Mouse (Mus musculus) CH12.LX (cell line): Measurements from ENCODE around the gene Ctnnd2. TPM values are rescaled to one million over a fixed set of nuclear protein-coding genes. Genes with fewer than 3 reads are reported as not detected.

Experiments used
- DNase-seq: peaks from one replicate; pipeline ENCODE4 v3.0.0-alpha.2; 2013; ENCODE audit errors: extremely low read depth
- H3K27ac ChIP-seq: 2 replicates; pipeline ENCODE4 v1.5.1; 2012; ENCODE audit warnings: low read depth, mild to moderate bottlenecking, control low read depth, moderate library complexity; ENCODE audit not compliant: insufficient read depth
- H3K27me3 ChIP-seq: replicated peaks from 2 replicates; pipeline ENCODE3; 2012; ENCODE audit warnings: inconsistent platforms
- H3K36me3 ChIP-seq, 2 experiments: replicated peaks in 1 of 2; 2 replicates each; pipeline versions ENCODE3 to v1.6.1; 2012; ENCODE audit warnings: inconsistent platforms in 1 of 2, low read length in 1 of 2, mild to moderate bottlenecking in 1 of 2, mixed read lengths in 1 of 2, moderate library complexity in 1 of 2; ENCODE audit not compliant: control insufficient read depth in 1 of 2, insufficient read depth in 1 of 2
- H3K4me1 ChIP-seq, 2 experiments: 2 replicates each; pipeline ENCODE4 v1.6.1; 2012; ENCODE audit warnings: inconsistent platforms in 1 of 2, moderate library complexity in 1 of 2; ENCODE audit not compliant: insufficient read depth in 2 of 2, control insufficient read depth in 1 of 2
- H3K4me2 ChIP-seq: 2 replicates; pipeline ENCODE4 v1.6.1; 2012; ENCODE audit warnings: low read depth, mild to moderate bottlenecking, control low read depth; ENCODE audit not compliant: poor library complexity, insufficient read depth, severe bottlenecking
- H3K4me3 ChIP-seq, 3 experiments: fragments of 150-350 bp in 1 of 3; sonication (generic) in 1 of 3; replicated peaks in 1 of 3; 2 replicates each; pipeline versions ENCODE3 to v1.5.1; 2011 to 2012; ENCODE audit warnings: low read depth in 2 of 3, low read length in 2 of 3, mild to moderate bottlenecking in 2 of 3, moderate library complexity in 2 of 3, control low read depth in 1 of 3, improper control_type of control experiment in 1 of 3, inconsistent platforms in 1 of 3, mixed read lengths in 1 of 3; ENCODE audit not compliant: poor library complexity in 1 of 3
- H3K79me2 ChIP-seq: replicated peaks from 2 replicates; pipeline ENCODE4 v1.6.1; 2012; ENCODE audit warnings: mild to moderate bottlenecking, moderate library complexity; ENCODE audit not compliant: control insufficient read depth, poor library complexity, insufficient read depth, severe bottlenecking; ENCODE audit errors: extremely low read depth
- H3K9ac ChIP-seq: 2 replicates; pipeline ENCODE4 v1.6.1; 2012; ENCODE audit warnings: low read depth, mild to moderate bottlenecking, control low read depth, moderate library complexity; ENCODE audit not compliant: insufficient read depth
- H3K9me3 ChIP-seq: replicated peaks from 2 replicates; pipeline ENCODE3; 2012; ENCODE audit warnings: low read length, inconsistent platforms, mixed read lengths
- E2F4 ChIP-seq: IDR thresholded peaks from 2 replicates; pipeline ENCODE4 v1.6.1; 2011; ENCODE audit warnings: low read depth, low read length, improper control_type of control experiment; ENCODE audit not compliant: insufficient replicate concordance
- EP300 ChIP-seq: IDR thresholded peaks from 2 replicates; pipeline ENCODE4 v1.6.1; 2011; ENCODE audit warnings: low read length, improper control_type of control experiment
- ETS1 ChIP-seq: conservative IDR thresholded peaks from 2 replicates; pipeline ENCODE4 v1.6.1; 2012; ENCODE audit warnings: low read depth, mild to moderate bottlenecking, inconsistent platforms, low read length, improper control_type of control experiment, moderate library complexity
- JUN ChIP-seq: IDR thresholded peaks from 2 replicates; pipeline ENCODE4 v1.6.1; 2011; ENCODE audit warnings: low read depth, mild to moderate bottlenecking, low read length, improper control_type of control experiment, moderate library complexity; ENCODE audit not compliant: insufficient read depth
- JUND ChIP-seq: conservative IDR thresholded peaks from 2 replicates; pipeline ENCODE4 v1.6.1; 2011; ENCODE audit warnings: low read depth, low read length, improper control_type of control experiment
- MXI1 ChIP-seq: IDR thresholded peaks from 2 replicates; pipeline ENCODE4 v1.6.1; 2011; ENCODE audit warnings: mild to moderate bottlenecking, low read depth, low read length, improper control_type of control experiment
- NELFE ChIP-seq: IDR thresholded peaks from 2 replicates; pipeline ENCODE4 v1.6.1; 2011; ENCODE audit warnings: low read depth, low read length, improper control_type of control experiment
- NRF1 ChIP-seq: IDR thresholded peaks from 2 replicates; pipeline ENCODE4 v1.6.1; 2014; ENCODE audit warnings: low read depth, mild to moderate bottlenecking, inconsistent platforms, low read length, improper control_type of control experiment, moderate library complexity
- POLR2A ChIP-seq: IDR thresholded peaks from 2 replicates; pipeline ENCODE4 v1.6.1; 2011; ENCODE audit warnings: low read depth, mild to moderate bottlenecking, improper control_type of control experiment, low read length
- POLR2AphosphoS2 ChIP-seq: IDR thresholded peaks from 2 replicates; pipeline ENCODE4 v1.6.1; 2011; ENCODE audit warnings: low read depth, low read length, improper control_type of control experiment
- RAD21 ChIP-seq: IDR thresholded peaks from 2 replicates; pipeline ENCODE4 v1.6.1; 2011; ENCODE audit warnings: low read depth, mild to moderate bottlenecking, low read length, improper control_type of control experiment, moderate library complexity
- SMC3 ChIP-seq: IDR thresholded peaks from 2 replicates; pipeline ENCODE4 v1.6.1; 2011; ENCODE audit warnings: low read depth, low read length, improper control_type of control experiment
- TCF12 ChIP-seq: IDR thresholded peaks from 2 replicates; pipeline ENCODE4 v1.6.1; 2014; ENCODE audit warnings: low read depth, mild to moderate bottlenecking, inconsistent platforms, low read length, improper control_type of control experiment
- UBTF ChIP-seq: IDR thresholded peaks from 2 replicates; pipeline ENCODE4 v1.6.1; 2012; ENCODE audit warnings: low read depth, mild to moderate bottlenecking, inconsistent platforms, low read length, improper control_type of control experiment, moderate library complexity
- USF1 ChIP-seq: IDR thresholded peaks from 2 replicates; pipeline ENCODE4 v1.6.1; 2014; ENCODE audit warnings: low read depth, mild to moderate bottlenecking, inconsistent platforms, low read length, improper control_type of control experiment
- USF2 ChIP-seq: conservative IDR thresholded peaks from 2 replicates; pipeline ENCODE4 v1.6.1; 2011; ENCODE audit warnings: low read depth, low read length, improper control_type of control experiment
- dilution Hi-C: fragments of 300-500 bp; cut with MboI; formaldehyde crosslinking; loops from 2 replicates; pipeline ENCODE4 v1.14.3; 2020; ENCODE audit warnings: low sequenced_read_pairs; ENCODE audit not compliant: extremely low pct_unique_long_range_greater_than_20kb, extremely low pct_ligation_motif_present
- in situ Hi-C: fragments of 300-500 bp; cut with MboI; formaldehyde crosslinking; loops from 3 replicates; pipeline ENCODE4 v1.14.3; 2019; ENCODE audit warnings: low sequenced_read_pairs, low pct_ligation_motif_present, low pct_unique_long_range_greater_than_20kb, mixed read lengths
- polyA plus RNA-seq: library from polyadenylated mRNA; unstranded; fragments of >175 nt; gene quantifications from 2 replicates; pipeline ENCODE4 v1.2.1, GENCODE M21; 2012; ENCODE audit warnings: low read depth; ENCODE audit not compliant: insufficient read length
- total RNA-seq, 2 experiments: library from RNA; depleted of rRNA; stranded (reverse); fragments of 300-350 nt in 1 of 2; fragments of >200 nt in 1 of 2; gene quantifications; 2 replicates each; pipeline ENCODE4 v1.2.3; 2012 to 2014

The Ctnnd2 gene
- total and polyA plus RNA-seq, 3 experiments = 0.23 TPM; not detected in 2

DNA sequence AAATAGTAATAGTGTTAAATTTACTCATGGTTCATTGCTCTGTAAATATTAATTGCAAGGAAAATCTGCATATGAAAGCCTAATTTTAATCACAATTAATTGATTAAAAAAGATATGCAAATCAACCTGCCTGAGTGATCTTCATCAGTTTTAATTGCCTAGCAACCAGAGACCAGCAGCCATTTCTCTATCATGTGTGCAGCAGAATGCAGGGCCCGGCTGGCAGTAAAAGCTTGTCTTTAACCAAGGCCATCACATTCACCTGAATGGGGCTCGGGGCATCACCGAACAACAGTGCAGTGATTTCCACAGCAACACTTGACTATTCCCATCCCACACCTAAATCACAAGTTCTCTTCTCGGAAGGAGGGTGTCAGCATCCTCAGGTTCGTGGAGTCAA lies 553.7 kb downstream of the Ctnnd2 start:
- dilution Hi-C loops = no loop called here
- Histone ChIP-seq H3K27ac (no peak overlapping the region), H3K79me2 (no peaks in the 10 kb centered on the region), H3K4me3 (no peak overlapping the region), H3K4me1 (peaks cover 0 to 8% of the 10 kb centered on the region in 2 experiments; a peak in 1 of 4 replicates), H3K27me3 (no peaks in the 10 kb centered on the region), H3K4me2 (no peak overlapping the region), H3K9ac (no peak overlapping the region), H3K36me3 (no peaks in the 10 kb centered on the region), H3K9me3 (no peaks in the 10 kb centered on the region)
- TF ChIP-seq RAD21 (no peak), NRF1 (no peak), USF1 (no peak), POLR2A (no peak), SMC3 (no peak), JUN (no peak), UBTF (no peak), MXI1 (no peak), ETS1 (no peak), NELFE (no peak), POLR2AphosphoS2 (no peak), E2F4 (no peak), EP300 (no peak), TCF12 (no peak)
- in situ Hi-C loops = loop anchor here (25.0 kb wide), 1 partner anchor 289 kb away; no protein-coding TSS in a partner anchor
- DNase-seq = no peak

- H3K4me2 ChIP-seq = no peak overlapping the region
- DNase-seq = no peak
- peaks cover 3 to 15% of the 10 kb centered on the region in 2 experiments; a peak in 3 of 4 replicates for H3K4me1 ChIP-seq
- dilution Hi-C loops (no loop called here), in situ Hi-C loops (loop anchor here (25.0 kb wide), 1 partner anchor 301 kb away; no protein-coding TSS in a partner anchor)
- H3K4me3 ChIP-seq = no peak overlapping the region
- no peaks in the 10 kb centered on the region for H3K9me3 ChIP-seq
- no peak overlapping the region for H3K27ac ChIP-seq
- no peak overlapping the region for H3K9ac ChIP-seq
- H3K36me3 ChIP-seq = no peaks in the 10 kb centered on the region
- TF ChIP-seq RAD21 (no peak), SMC3 (no peak), JUND (no peak), JUN (no peak), USF2 (no peak), NRF1 (no peak), POLR2A (no peak), UBTF (no peak)
- H3K79me2 ChIP-seq = no peaks in the 10 kb centered on the region
- no peaks in the 10 kb centered on the region for H3K27me3 ChIP-seq
These were observed 565.8 kb downstream of the Ctnnd2 start for GRCm38 (mm10) chr15:30738178-30738577.
